Mouse (Mus musculus) fat pad, adult 2 months (tissue): ENCODE data around the gene Olfr18.
A peak's percentile ranks its signal among the peaks of the same experiment; 100 is the strongest.
"Not testable (repeated sequence)": the region's sequence is repeated elsewhere in the genome, so short reads cannot be mapped to it uniquely, and the experiment has no call there.

ENCODE experiments used
- DNase-seq: peaks from one replicate; pipeline ENCODE4 v3.0.0-alpha.2; 2011; ENCODE audit warnings: low read depth, low spot score; ENCODE audit errors: extremely low read depth

The Olfr18 gene

DNA sequence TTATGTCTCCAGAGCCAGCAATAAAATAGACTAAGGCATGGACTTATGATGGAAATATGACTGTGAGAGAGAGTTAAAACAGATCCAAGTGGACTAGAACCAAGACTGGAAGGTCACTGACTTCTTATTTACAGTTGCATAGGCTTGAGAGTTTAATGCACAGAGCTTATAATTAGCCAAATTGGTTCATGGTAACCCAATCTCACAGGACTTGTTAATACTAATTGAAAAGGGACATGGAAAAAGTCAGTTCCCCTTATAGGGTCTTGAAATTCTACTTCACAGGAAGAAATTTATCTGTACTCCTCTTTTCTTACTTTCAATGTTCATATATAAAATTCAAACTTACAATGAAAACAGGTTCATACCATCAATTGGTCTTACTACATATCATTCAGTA is at the start of gene Olfr18:
Gene Olfr18 (minus strand): TSS at position 101 of the 400 bp plus-strand sequence.
- no peak for DNase-seq

DNA sequence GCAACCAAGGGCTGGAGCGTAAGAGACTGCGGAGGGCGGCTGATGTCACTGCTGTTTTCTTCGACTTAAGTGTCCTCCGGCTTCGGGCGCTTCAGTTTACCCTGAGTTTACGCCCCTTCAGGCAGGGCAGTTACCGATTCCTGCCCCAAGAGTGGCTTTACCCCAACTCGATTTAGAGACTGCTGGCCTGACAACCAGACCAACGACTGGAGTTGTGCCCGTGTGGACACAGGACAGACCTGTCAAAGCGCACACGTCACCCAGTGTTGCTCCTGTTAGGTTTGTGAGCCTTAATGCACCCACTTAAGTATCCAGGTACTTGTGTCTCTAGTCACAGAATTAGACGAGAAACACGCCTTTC is 49.4 kb upstream of the Olfr18 start:
- no peak for DNase-seq

GRCm38 (mm10) chr9:20384532-20385342 is 48.8 kb upstream of the Olfr18 start, which contains the start of gene Zfp560:
Zfp560 (minus strand) TSS chr9:20385177.
- peak; percentile 16 for DNase-seq

GRCm38 (mm10) chr9:20383659-20384058 is 47.8 kb upstream of the Olfr18 start:
- DNase-seq: no peak

DNA sequence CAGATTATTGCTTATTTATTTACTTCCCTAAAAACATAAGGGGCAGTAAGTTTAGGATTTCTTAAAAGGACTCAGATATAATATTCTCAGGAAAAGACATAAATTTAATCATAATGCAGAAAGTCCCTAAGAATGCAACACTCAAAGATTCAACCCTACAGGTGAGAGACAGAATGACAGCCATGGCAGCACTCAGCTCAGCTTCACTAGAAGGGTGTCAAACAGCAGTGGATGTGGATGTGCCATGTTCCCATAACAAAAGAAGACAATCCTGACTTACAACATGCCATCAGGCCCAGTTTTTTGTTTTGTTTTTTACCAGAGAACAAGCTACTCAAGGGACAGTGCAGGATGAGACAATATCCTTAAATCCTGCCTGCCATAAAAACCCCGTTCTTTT is 38.8 kb upstream of the Olfr18 start:
- no peak for DNase-seq

- no peak for DNase-seq
These were observed 31.4 kb upstream of the Olfr18 start for GRCm38 (mm10) chr9:20367311-20367710.

DNA sequence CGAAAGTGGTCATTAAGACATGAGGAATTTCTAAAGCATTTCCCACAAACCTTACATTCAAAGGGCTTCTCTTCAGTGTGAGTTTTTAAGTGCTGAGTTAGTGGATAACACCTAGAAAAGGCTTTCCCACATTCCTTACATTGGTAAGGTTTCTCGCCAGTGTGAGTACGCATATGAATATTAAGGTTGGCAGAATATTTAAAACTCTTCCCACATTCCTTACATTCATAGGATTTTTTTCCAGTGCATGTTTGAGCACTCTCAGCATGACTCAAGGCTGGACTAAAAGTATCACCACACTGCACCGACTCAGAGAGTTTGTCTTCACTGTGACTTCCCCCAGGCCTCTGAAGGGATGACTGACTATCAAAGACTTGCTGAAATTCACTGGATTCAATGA is 12.6 kb upstream of the Olfr18 start:
- no peak for DNase-seq

DNA sequence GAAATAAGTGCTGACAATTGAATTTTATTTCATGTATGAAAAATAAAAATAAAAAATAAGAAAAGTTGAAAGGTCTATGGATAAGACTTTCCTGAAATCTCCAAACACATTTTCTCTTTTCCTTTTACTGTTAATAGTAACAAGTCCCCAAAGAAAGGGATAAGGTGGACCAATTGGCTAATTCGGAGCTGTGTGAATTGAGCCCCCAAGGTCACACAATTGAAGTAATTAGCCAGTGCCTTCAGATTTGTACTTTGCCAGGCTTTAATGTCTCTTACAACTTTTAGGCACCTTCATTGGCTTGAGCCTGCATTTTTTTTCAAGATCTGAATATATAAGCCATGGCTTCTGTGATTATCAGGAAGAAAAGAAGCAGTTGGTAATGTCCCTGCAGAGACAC is 37.7 kb downstream of the Olfr18 start, which contains the start of gene Olfr873:
Gene Olfr873 (plus strand): TSS at position 301 of the 400 bp plus-strand sequence.
- DNase-seq: no peak

DNA sequence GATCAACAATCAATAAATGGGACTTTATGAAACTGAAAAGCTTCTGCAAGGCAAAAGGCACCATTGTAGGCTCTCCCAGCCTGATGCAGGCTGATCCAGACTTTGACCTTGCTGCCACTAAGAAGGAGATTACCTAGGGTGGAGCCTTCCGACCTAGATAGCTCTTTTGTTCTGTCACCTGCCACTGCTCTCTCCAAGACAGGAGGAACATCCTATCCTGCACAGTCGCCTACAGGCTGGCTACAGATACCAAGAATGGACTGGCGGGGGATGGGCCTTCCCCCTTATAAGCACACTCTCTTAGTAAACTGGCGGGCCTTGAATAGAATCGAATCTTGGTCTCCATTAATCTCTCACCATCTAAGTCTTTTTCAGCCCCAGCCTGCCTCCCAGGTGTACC is 40.3 kb downstream of the Olfr18 start:
- DNase-seq: not testable (repeated sequence)

DNA sequence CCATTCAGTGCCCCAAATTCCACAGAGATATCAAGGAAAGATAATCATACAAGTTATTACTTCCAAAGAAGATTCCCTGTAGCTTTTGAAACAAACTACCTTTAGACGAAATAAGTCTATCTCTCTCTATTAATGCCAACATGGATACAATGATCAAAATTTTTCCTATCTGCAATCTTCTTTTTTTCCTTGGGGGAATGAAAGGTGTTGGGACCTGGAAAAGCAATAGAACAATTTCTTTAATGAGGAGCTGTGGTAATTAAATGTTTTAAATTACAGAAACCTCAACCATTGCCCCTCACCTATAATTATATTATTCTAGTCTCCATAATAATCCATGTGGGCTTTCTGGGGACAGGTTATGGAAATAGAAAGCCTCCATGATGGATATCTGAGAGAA is 53.8 kb downstream of the Olfr18 start, which contains the start of gene Olfr39:
Gene Olfr39 (plus strand): TSS at position 301 of the 400 bp plus-strand sequence.
- DNase-seq: no peak
